Mouse (Mus musculus) hindbrain, embryonic 14.5 days (tissue): ENCODE measurements around the gene Psmb8. TPM values are rescaled to one million over a fixed set of nuclear protein-coding genes. Genes with fewer than 3 reads are reported as not detected.

ENCODE experiments used
- ATAC-seq: fragments of 200-750 bp; cut with Nextera tagmentation; 2 replicates; pipeline ENCODE4 v1.8.0; 2017; ENCODE audit warnings: moderate number of reproducible peaks, mild to moderate bottlenecking, moderate TSS enrichment, moderate library complexity; ENCODE audit not compliant: low FRiP score
- DNase-seq: peaks from one replicate; pipeline ENCODE4 v3.0.0-alpha.2; 2015; ENCODE audit warnings: low spot score
- H3K27ac ChIP-seq: fragments of 300-500 bp; sonication (generic); 2 replicates; pipeline ENCODE4 v1.5.1; 2014; ENCODE audit warnings: mild to moderate bottlenecking, moderate library complexity
- H3K27me3 ChIP-seq: fragments of 300-500 bp; sonication (generic); 2 replicates; pipeline ENCODE4 v1.6.1; 2014; ENCODE audit warnings: mild to moderate bottlenecking, low read length, mixed read lengths; ENCODE audit not compliant: control insufficient read depth, insufficient read depth
- H3K36me3 ChIP-seq: fragments of 300-500 bp; sonication (generic); replicated peaks from 2 replicates; pipeline ENCODE4 v1.6.1; 2014; ENCODE audit not compliant: control insufficient read depth, insufficient read depth
- H3K4me1 ChIP-seq: fragments of 300-500 bp; sonication (generic); replicated peaks from 2 replicates; pipeline ENCODE4 v1.6.1; 2014; ENCODE audit warnings: antibody characterized with exemption, low read length, mixed read lengths; ENCODE audit not compliant: control insufficient read depth, insufficient read depth
- H3K4me2 ChIP-seq: fragments of 300-500 bp; sonication (generic); replicated peaks from 2 replicates; pipeline ENCODE4 v1.6.1; 2014; ENCODE audit warnings: mild to moderate bottlenecking, moderate library complexity
- H3K4me3 ChIP-seq: fragments of 300-500 bp; sonication (generic); replicated peaks from 2 replicates; pipeline ENCODE4 v1.5.1; 2014; ENCODE audit warnings: mild to moderate bottlenecking, low read length
- H3K9ac ChIP-seq: fragments of 300-500 bp; sonication (generic); 2 replicates; pipeline ENCODE4 v1.6.1; 2014
- H3K9me3 ChIP-seq: fragments of 300-500 bp; sonication (generic); 2 replicates; pipeline ENCODE4 v1.6.1; 2016; ENCODE audit warnings: low read length; ENCODE audit not compliant: control insufficient read depth
- WGBS: fragments of 180-500 bp; shearing (Covaris S2); extraction: QIAGEN DNeasy Blood & Tissue Kit; methylation state at CpG from one replicate; pipeline ENCODE4 v1.1.7; 2014; 5-methylcytosine and 5-hydroxymethylcytosine counted together
- polyA plus RNA-seq: library from polyadenylated mRNA; unstranded; fragments of >200 nt; fragmentation: Nextera tagmentation; extraction: Ambion mirVana; gene quantifications from 2 replicates; pipeline ENCODE4 v1.2.1, GENCODE M21; 2014

Gene Psmb8
- polyA plus RNA-seq, 1 experiment from 2014 or later: 3.6 TPM

DNA sequence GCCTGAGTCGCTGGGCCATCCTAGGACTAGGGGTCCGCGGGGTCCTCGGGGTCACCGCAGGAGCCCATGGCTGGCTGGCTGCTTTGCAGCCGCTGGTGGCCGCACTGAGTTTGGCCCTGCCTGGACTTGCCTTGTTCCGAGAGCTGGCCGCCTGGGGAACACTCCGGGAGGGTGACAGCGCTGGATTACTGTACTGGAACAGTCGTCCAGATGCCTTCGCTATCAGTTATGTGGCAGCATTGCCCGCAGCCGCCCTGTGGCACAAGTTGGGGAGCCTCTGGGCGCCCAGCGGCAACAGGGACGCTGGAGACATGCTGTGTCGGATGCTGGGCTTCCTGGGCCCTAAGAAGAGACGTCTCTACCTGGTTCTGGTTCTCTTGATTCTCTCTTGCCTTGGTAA, 9.5 kb upstream of the Psmb8 start:
- H3K9ac ChIP-seq: peak overlapping the region; percentile 32
- peaks cover 68% of the 10 kb centered on the region for H3K27me3 ChIP-seq
- 4% methylated on average over 20 of the region's 20 CpGs for WGBS
- ATAC-seq: no peak
- no peaks in the 10 kb centered on the region for H3K9me3 ChIP-seq
- H3K36me3 ChIP-seq: no peaks in the 10 kb centered on the region
- no peak for DNase-seq
- H3K4me2 ChIP-seq: peak overlapping the region; percentile 77
- H3K27ac ChIP-seq: no peak overlapping the region
- peaks cover 13% of the 10 kb centered on the region for H3K4me1 ChIP-seq
- H3K4me3 ChIP-seq: peak overlapping the region; percentile 36

DNA sequence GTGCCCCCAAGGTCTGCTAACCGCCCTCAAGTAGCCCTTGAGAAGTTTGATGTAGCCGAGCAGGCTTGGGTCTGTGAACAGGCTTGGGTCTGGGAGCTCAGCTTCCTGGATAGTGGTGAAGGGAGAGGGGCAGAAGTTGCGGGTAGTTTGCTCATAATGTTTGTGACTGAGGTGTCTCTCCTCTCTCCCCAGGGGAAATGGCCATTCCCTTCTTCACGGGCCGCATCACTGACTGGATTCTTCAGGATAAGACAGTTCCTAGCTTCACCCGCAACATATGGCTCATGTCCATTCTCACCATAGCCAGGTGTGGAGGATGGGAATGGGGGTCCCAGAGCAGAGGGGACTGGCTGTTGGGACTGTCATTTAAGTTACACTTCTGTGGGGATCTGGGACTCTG, 8.5 kb upstream of the Psmb8 start:
- Histone ChIP-seq H3K27ac (no peak overlapping the region), H3K36me3 (no peaks in the 10 kb centered on the region), H3K9ac (no peak overlapping the region), H3K27me3 (peaks cover 74% of the 10 kb centered on the region), H3K4me3 (no peak overlapping the region), H3K9me3 (no peaks in the 10 kb centered on the region), H3K4me2 (no peak overlapping the region), H3K4me1 (peaks cover 13% of the 10 kb centered on the region)
- DNase-seq (no peak), ATAC-seq (no peak)
- 69% methylated on average over 6 of the region's 6 CpGs for WGBS

GRCm38 (mm10) chr17:34192852-34193251, 4.7 kb upstream of the Psmb8 start:
- H3K27me3 ChIP-seq: peaks cover 82% of the 10 kb centered on the region
- H3K4me1 ChIP-seq: peaks cover 5% of the 10 kb centered on the region
- H3K27ac ChIP-seq: no peak overlapping the region
- 26% methylated on average over 16 of the region's 16 CpGs for WGBS
- no peak overlapping the region for H3K9ac ChIP-seq
- DNase-seq (no peak), ATAC-seq (no peak)
- no peaks in the 10 kb centered on the region for H3K9me3 ChIP-seq
- no peaks in the 10 kb centered on the region for H3K36me3 ChIP-seq
- H3K4me2 ChIP-seq: no peak overlapping the region
- H3K4me3 ChIP-seq: no peak overlapping the region

DNA sequence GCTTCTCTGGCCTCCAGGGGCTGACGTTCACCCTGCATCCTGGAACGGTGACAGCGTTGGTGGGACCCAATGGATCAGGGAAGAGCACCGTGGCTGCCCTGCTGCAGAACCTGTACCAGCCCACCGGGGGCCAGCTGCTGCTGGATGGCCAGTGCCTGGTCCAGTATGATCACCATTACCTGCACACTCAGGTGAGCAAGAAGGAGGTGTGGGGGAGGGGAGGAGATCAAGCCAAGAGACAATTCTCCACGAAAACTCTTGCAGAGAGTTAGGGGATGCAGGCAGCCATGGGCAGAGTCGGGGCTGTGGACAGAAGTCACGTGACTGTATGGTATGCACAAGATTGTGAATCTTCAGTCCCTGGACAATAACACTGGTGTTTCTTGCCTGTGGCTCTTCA, 4.1 kb upstream of the Psmb8 start:
- peaks cover 4% of the 10 kb centered on the region; the same call in 1 of the 2 replicates for H3K4me1 ChIP-seq
- no peak overlapping the region for H3K27ac ChIP-seq
- no peak overlapping the region for H3K4me2 ChIP-seq
- H3K4me3 ChIP-seq: no peak overlapping the region
- H3K27me3 ChIP-seq: peaks cover 83% of the 10 kb centered on the region
- no peak overlapping the region for H3K9ac ChIP-seq
- 57% methylated on average over 8 of the region's 8 CpGs for WGBS
- no peaks in the 10 kb centered on the region for H3K9me3 ChIP-seq
- DNase-seq (no peak), ATAC-seq (no peak)
- no peaks in the 10 kb centered on the region for H3K36me3 ChIP-seq

DNA sequence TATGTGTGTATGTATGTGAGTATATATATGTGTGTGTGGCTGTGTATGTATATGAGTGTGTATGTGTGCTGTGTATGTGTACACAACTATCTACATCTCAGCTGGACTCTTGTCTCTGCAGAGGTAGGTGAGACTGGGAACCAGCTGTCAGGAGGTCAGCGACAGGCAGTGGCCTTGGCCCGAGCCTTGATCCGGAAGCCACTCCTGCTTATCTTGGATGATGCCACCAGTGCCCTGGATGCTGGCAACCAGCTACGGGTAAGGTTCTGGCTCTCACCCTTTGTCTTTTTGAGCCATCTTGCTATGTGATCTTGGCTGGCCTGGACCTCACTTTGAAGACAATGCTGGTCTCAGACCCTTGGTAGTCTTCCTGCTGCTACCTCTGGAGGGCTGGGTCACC, 2.8 kb upstream of the Psmb8 start:
- 81% methylated on average over 4 of the region's 4 CpGs for WGBS
- H3K9me3 ChIP-seq: no peaks in the 10 kb centered on the region
- DNase-seq (no peak), ATAC-seq (no peak)
- H3K4me1 ChIP-seq: peaks cover 4% of the 10 kb centered on the region; the same call in 1 of the 2 replicates
- H3K27ac ChIP-seq: no peak overlapping the region
- no peaks in the 10 kb centered on the region for H3K36me3 ChIP-seq
- peaks cover 83% of the 10 kb centered on the region for H3K27me3 ChIP-seq
- H3K4me2 ChIP-seq: no peak overlapping the region
- H3K9ac ChIP-seq: no peak overlapping the region
- no peak overlapping the region for H3K4me3 ChIP-seq

GRCm38 (mm10) chr17:34196491-34196890, 1.0 kb upstream of the Psmb8 start:
- WGBS: 33% methylated on average over 12 of the region's 12 CpGs
- Histone ChIP-seq H3K4me3 (no peak overlapping the region), H3K27ac (no peak overlapping the region), H3K36me3 (no peaks in the 10 kb centered on the region), H3K27me3 (peaks cover 82% of the 10 kb centered on the region), H3K9me3 (no peaks in the 10 kb centered on the region), H3K4me2 (no peak overlapping the region), H3K4me1 (peaks cover 4% of the 10 kb centered on the region; the same call in 1 of the 2 replicates), H3K9ac (no peak overlapping the region)
- ATAC-seq (no peak), DNase-seq (no peak)

DNA sequence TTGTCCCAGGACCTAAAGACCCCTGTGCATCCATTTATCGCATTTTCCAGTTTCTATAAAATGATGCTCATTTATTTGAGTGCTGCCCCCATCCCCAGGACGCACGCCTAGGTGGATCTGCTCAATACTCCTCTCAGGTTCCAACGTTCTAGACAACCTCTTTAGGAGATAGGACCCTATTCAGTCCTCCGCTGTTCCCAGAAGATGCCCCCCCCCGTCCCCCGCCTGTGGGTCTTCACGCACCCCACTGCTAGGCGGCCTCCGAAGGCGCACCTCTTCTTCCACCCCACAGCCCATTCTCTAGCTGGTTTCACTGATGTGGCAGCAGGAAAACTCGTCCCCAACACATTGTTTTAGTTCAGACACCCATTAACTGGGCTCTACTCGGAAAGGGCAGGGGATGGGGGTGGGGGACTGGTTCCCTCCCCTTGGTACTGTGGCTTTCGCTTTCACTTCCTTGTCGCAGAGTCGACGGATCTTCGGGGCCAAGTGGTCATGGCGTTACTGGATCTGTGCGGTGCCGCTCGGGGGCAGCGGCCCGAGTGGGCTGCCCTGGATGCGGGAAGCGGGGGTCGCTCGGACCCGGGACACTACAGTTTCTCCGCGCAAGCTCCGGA, 491 bp downstream of the Psmb8 start:
- Histone ChIP-seq H3K27ac (no peak overlapping the region), H3K27me3 (peaks cover 67% of the 10 kb centered on the region), H3K4me3 (peak overlapping the region; percentile 34), H3K4me2 (peak overlapping the region; percentile 66), H3K36me3 (no peaks in the 10 kb centered on the region), H3K9me3 (no peaks in the 10 kb centered on the region), H3K9ac (peak overlapping the region; percentile 47), H3K4me1 (peaks cover 4% of the 10 kb centered on the region; the same call in 1 of the 2 replicates)
- 1% methylated on average over 32 of the region's 32 CpGs for WGBS
- no peak for DNase-seq
- peak; percentile 39; the same call in 1 of the 2 replicates for ATAC-seq

GRCm38 (mm10) chr17:34198521-34198912, 996 bp downstream of the Psmb8 start:
- ATAC-seq (no peak), DNase-seq (no peak)
- Histone ChIP-seq H3K27ac (no peak overlapping the region), H3K9ac (0 out of 2 replicates have a peak overlapping the region, but pooled peaks have one; percentile 47), H3K4me3 (peak overlapping the region; percentile 34), H3K4me1 (peaks cover 4% of the 10 kb centered on the region; the same call in 1 of the 2 replicates), H3K27me3 (peaks cover 67% of the 10 kb centered on the region), H3K36me3 (no peaks in the 10 kb centered on the region), H3K4me2 (peak overlapping the region; percentile 66), H3K9me3 (no peaks in the 10 kb centered on the region)
- WGBS: 12% methylated on average over 11 of the region's 11 CpGs

DNA sequence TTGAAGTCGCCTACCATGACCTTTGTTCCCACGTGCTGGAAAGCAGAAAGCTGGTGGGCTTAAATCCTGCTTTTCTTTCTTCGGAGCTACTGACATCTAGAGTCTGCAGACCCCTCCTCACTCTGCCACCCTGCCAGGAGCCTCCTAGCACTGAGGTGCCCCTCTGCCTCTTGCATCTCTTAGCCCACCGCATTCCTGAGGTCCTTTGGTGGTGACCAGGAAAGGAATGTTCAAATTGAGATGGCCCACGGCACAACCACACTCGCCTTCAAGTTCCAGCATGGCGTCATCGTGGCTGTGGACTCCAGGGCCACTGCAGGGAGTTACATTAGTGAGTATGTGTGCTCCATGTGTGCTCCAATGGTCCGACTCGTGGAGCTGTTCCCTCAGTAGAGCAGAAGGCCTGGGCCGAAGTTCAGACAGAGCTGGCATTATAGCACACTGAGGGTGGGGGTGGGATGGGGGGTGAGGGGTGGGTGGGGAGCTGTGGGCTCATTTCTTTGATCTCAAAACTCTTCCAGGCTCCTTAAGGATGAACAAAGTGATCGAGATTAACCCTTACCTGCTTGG, 1.6 kb downstream of the Psmb8 start:
- H3K4me2 ChIP-seq: no peak overlapping the region
- H3K27ac ChIP-seq: no peak overlapping the region
- no peaks in the 10 kb centered on the region for H3K9me3 ChIP-seq
- H3K4me3 ChIP-seq: no peak overlapping the region
- H3K27me3 ChIP-seq: peaks cover 67% of the 10 kb centered on the region
- ATAC-seq (no peak), DNase-seq (no peak)
- no peak overlapping the region for H3K9ac ChIP-seq
- H3K36me3 ChIP-seq: no peaks in the 10 kb centered on the region
- H3K4me1 ChIP-seq: peaks cover 4% of the 10 kb centered on the region; the same call in 1 of the 2 replicates
- 64% methylated on average over 12 of the region's 12 CpGs for WGBS
